Mouse (Mus musculus) heart, postnatal 0 days (tissue): ENCODE measurements at regions not wholly inside any gene's neighbourhood (a gene's known extent, or its start where the extent isn't known, plus 50 kb on each side); places are given as distances from the start of the nearest gene placed in this dataset.

ENCODE experiments used
- ATAC-seq: fragments of 200-750 bp; cut with Nextera tagmentation; 2 replicates; pipeline ENCODE4 v1.8.0; 2017; ENCODE audit warnings: low read depth, moderate number of reproducible peaks, moderate library complexity; ENCODE audit not compliant: insufficient read depth
- DNase-seq: peaks from one replicate; pipeline ENCODE4 v3.0.0-alpha.2; 2016; ENCODE audit warnings: low spot score
- H3K27ac ChIP-seq: fragments of 300-500 bp; sonication (generic); 2 replicates; pipeline ENCODE4 v1.5.1; 2014; ENCODE audit warnings: low read depth, mild to moderate bottlenecking
- H3K27me3 ChIP-seq: fragments of 300-500 bp; sonication (generic); 2 replicates; pipeline ENCODE4 v1.6.1; 2014; ENCODE audit warnings: low read length, mixed read lengths; ENCODE audit not compliant: control insufficient read depth, insufficient read depth
- H3K36me3 ChIP-seq: fragments of 300-500 bp; sonication (generic); replicated peaks from 2 replicates; pipeline ENCODE4 v1.6.1; 2014; ENCODE audit warnings: low read length, mixed read lengths; ENCODE audit not compliant: control insufficient read depth, insufficient read depth
- H3K4me1 ChIP-seq: fragments of 300-500 bp; sonication (generic); 2 replicates; pipeline ENCODE4 v1.6.1; 2014; ENCODE audit warnings: antibody characterized with exemption; ENCODE audit not compliant: control insufficient read depth, insufficient read depth
- H3K4me2 ChIP-seq: fragments of 300-500 bp; sonication (generic); 2 replicates; pipeline ENCODE4 v1.6.1; 2014; ENCODE audit warnings: low read depth, mild to moderate bottlenecking, low read length, moderate library complexity
- H3K4me3 ChIP-seq: fragments of 300-500 bp; sonication (generic); 2 replicates; pipeline ENCODE4 v1.5.1; 2014; ENCODE audit warnings: low read depth, low read length
- H3K9ac ChIP-seq: fragments of 300-500 bp; sonication (generic); replicated peaks from 2 replicates; pipeline ENCODE4 v1.6.1; 2014; ENCODE audit warnings: low read depth, low read length, mixed read lengths
- H3K9me3 ChIP-seq: fragments of 300-500 bp; sonication (generic); replicated peaks from 2 replicates; pipeline ENCODE4 v1.6.1; 2016; ENCODE audit warnings: low read length; ENCODE audit not compliant: control insufficient read depth
- CTCF ChIP-seq: IDR thresholded peaks from 2 replicates; pipeline ENCODE4 v1.5.1; 2016; ENCODE audit warnings: antibody characterized with exemption, control low read depth, low read depth
- EP300 ChIP-seq: IDR thresholded peaks from 2 replicates; pipeline ENCODE4 v1.6.1; 2016; ENCODE audit warnings: antibody characterized with exemption, low read depth
- WGBS: fragments of 180-500 bp; shearing (Covaris S2); extraction: QIAGEN DNeasy Blood & Tissue Kit; methylation state at CpG from one replicate; pipeline ENCODE4 v1.1.7; 2014; 5-methylcytosine and 5-hydroxymethylcytosine counted together

GRCm38 (mm10) chr8:34499196-34499595 is 387.7 kb upstream of the Gm10131 start:
- H3K9me3 ChIP-seq = no peaks in the 10 kb centered on the region
- WGBS = 69% methylated on average over 3 of the region's 3 CpGs
- H3K27me3 ChIP-seq = no peaks in the 10 kb centered on the region
- no peak for ATAC-seq
- no peak for TF ChIP-seq CTCF
- no peak for TF ChIP-seq EP300
- no peak overlapping the region for H3K9ac ChIP-seq
- H3K4me1 ChIP-seq = 0 out of 2 replicates have a peak, but pooled peaks cover 4% of the 10 kb centered on the region
- no peak overlapping the region for H3K27ac ChIP-seq
- no peak overlapping the region for H3K4me2 ChIP-seq
- no peaks in the 10 kb centered on the region for H3K36me3 ChIP-seq
- no peak for DNase-seq
- H3K4me3 ChIP-seq = no peak overlapping the region

DNA sequence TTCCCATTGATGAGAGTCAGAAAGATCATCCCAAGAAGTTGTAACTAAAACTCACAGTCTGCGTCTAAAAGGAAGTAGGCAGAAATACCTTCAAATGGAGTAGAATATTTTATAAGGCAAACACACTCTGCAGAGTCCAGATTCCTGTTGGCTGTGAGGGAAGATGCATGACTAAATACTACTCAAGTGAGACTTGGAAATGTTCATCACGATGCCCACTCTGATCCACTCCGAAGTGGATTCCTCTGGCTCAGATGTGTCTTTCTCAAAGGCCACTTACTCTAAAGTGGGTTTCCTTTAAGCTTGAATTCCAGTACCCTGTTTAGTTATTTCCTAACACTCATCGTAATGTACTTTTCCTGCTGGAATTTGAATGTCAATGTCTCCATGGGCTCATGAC is 385.2 kb upstream of the Gm10131 start:
- H3K4me1 ChIP-seq = no peaks in the 10 kb centered on the region
- no peak for ATAC-seq
- H3K27me3 ChIP-seq = no peaks in the 10 kb centered on the region
- H3K36me3 ChIP-seq = no peaks in the 10 kb centered on the region
- no peak for DNase-seq
- no peak overlapping the region for H3K4me3 ChIP-seq
- no peak overlapping the region for H3K9ac ChIP-seq
- no peak overlapping the region for H3K4me2 ChIP-seq
- TF ChIP-seq CTCF (no peak), EP300 (no peak)
- no peak overlapping the region for H3K27ac ChIP-seq
- WGBS = 88% methylated on average over 4 of the region's 4 CpGs
- H3K9me3 ChIP-seq = no peaks in the 10 kb centered on the region

GRCm38 (mm10) chr8:34495974-34496373 is 384.4 kb upstream of the Gm10131 start:
- H3K4me3 ChIP-seq = no peak overlapping the region
- no peaks in the 10 kb centered on the region for H3K36me3 ChIP-seq
- H3K27me3 ChIP-seq = no peaks in the 10 kb centered on the region
- TF ChIP-seq EP300 = no peak
- no peak for TF ChIP-seq CTCF
- H3K4me1 ChIP-seq = no peaks in the 10 kb centered on the region
- WGBS = 59% methylated on average over 4 of the region's 4 CpGs
- no peak overlapping the region for H3K27ac ChIP-seq
- DNase-seq (no peak), ATAC-seq (no peak)
- no peak overlapping the region for H3K9ac ChIP-seq
- no peaks in the 10 kb centered on the region for H3K9me3 ChIP-seq
- no peak overlapping the region for H3K4me2 ChIP-seq

DNA sequence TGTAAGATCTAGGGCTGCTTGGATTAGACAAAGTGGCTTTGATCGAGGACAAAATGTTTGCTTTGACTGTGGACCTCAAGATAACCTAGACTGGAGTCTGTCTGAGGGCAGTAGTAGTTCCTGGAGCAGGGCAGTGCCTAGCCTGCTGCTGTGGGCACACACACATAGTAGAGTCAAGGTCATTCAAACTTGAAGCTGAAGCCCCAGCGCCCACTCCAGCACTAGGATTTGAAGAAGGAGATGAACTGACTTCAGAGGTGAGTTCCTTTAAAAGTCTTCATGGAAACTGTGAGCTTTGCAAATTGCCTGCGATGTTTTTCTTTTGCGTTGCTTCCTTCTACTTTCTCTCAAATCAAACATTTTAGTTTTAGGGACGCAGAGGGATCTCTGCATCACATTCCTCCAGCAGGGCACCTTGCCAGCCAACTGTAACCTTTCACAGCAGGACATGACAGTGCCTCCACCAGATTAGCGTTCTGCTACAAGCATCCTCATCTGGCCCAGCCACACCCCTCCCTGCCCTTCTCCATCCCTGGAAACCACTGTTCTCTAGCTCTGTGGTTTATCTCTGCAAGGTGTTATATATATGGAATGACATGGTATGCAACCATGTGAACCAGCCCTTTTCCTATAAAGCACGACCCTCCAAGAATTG is 377.3 kb upstream of the Gm10131 start:
- 48% methylated on average over 7 of the region's 7 CpGs for WGBS
- no peak for ATAC-seq
- H3K27me3 ChIP-seq = no peaks in the 10 kb centered on the region
- no peaks in the 10 kb centered on the region for H3K36me3 ChIP-seq
- TF ChIP-seq CTCF = no peak
- no peak for TF ChIP-seq EP300
- H3K27ac ChIP-seq = no peak overlapping the region
- H3K4me3 ChIP-seq = no peak overlapping the region
- no peak for DNase-seq
- no peaks in the 10 kb centered on the region for H3K4me1 ChIP-seq
- H3K4me2 ChIP-seq = no peak overlapping the region
- H3K9me3 ChIP-seq = no peaks in the 10 kb centered on the region
- no peak overlapping the region for H3K9ac ChIP-seq

- DNase-seq = no peak
- no peak for ATAC-seq
- 70% methylated on average over 17 of the region's 17 CpGs for WGBS
- TF ChIP-seq CTCF = no peak
- TF ChIP-seq EP300 = no peak
- Histone ChIP-seq H3K4me3 (no peak overlapping the region), H3K4me2 (no peak overlapping the region), H3K9ac (no peak overlapping the region), H3K9me3 (no peaks in the 10 kb centered on the region), H3K4me1 (no peaks in the 10 kb centered on the region), H3K27ac (no peak overlapping the region), H3K36me3 (no peaks in the 10 kb centered on the region), H3K27me3 (no peaks in the 10 kb centered on the region)
These were observed 375.0 kb upstream of the Gm10131 start for GRCm38 (mm10) chr8:34486433-34487096.

DNA sequence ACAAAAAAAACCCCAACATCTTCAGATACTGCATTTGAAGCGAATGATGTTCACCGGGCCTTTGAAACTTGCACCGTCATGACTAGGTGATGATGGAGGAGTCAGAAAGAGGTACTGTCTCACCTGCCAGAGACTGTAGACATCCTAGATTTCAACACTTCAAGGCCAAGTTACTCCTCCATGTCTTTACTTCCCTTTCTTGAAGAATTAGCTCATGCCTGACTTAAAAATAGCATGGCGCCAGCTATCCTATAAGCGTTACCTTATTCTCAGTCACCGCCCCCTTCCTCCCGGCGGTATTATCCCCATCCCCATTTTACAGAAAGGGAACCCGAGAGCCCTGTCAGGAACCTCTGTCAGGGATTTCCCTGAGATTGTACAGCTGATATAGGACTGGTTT is 374.4 kb upstream of the Gm10131 start:
- Histone ChIP-seq H3K9me3 (no peaks in the 10 kb centered on the region), H3K4me3 (no peak overlapping the region), H3K4me2 (no peak overlapping the region), H3K4me1 (no peaks in the 10 kb centered on the region), H3K27me3 (no peaks in the 10 kb centered on the region), H3K27ac (no peak overlapping the region), H3K36me3 (no peaks in the 10 kb centered on the region), H3K9ac (no peak overlapping the region)
- DNase-seq (no peak), ATAC-seq (no peak)
- no peak for TF ChIP-seq EP300
- no peak for TF ChIP-seq CTCF
- WGBS = 82% methylated on average over 9 of the region's 9 CpGs
